Mouse (Mus musculus) left cerebral cortex, postnatal 14 days (tissue): ENCODE data around the gene Sumf1. TPM values are rescaled to one million over a fixed set of nuclear protein-coding genes. Genes with fewer than 3 reads are reported as not detected.
A peak's percentile ranks its signal among the peaks of the same experiment; 100 is the strongest.

Source experiments
- DNase-seq, 2 experiments: peaks; one replicate each; pipeline ENCODE4 v3.0.0; 2021 to 2022; ENCODE audit warnings: low spot score in 2 of 2, mixed read lengths in 1 of 2
- intact Hi-C: fragments of 180-260 bp; cut with DNase I; formaldehyde crosslinking; loops from one replicate; pipeline ENCODE4 v1.15.1; 2025
- long read RNA-seq, 2 experiments: library from polyadenylated mRNA; stranded (forward); transcript quantifications; one replicate each; pipeline ENCODE4 v2.0.0; 2021
- total RNA-seq, 2 experiments: library from RNA; stranded (reverse); gene quantifications; 2 replicates each; pipeline ENCODE4 v1.2.3; 2021

Sumf1 gene
- 10 to 100 TPM; 17.4 to 18.2 TPM for total RNA-seq
- long read RNA-seq, experiment 1, transcript Sumf1-201 (9 exons, 2,593 nt): major isoform, 31 of 39 reads
- long read RNA-seq, experiment 1, partial matches to known transcripts: 1 of 39 reads
- long read RNA-seq, experiment 1, other reads (novel, unspliced or antisense): 7 of 39 reads
- long read RNA-seq, experiment 2, transcript Sumf1-201 (9 exons, 2,593 nt): major isoform, 17 of 22 reads
- long read RNA-seq, experiment 2, partial matches to known transcripts: 1 of 22 reads
- long read RNA-seq, experiment 2, other reads (novel, unspliced or antisense): 4 of 22 reads

DNA sequence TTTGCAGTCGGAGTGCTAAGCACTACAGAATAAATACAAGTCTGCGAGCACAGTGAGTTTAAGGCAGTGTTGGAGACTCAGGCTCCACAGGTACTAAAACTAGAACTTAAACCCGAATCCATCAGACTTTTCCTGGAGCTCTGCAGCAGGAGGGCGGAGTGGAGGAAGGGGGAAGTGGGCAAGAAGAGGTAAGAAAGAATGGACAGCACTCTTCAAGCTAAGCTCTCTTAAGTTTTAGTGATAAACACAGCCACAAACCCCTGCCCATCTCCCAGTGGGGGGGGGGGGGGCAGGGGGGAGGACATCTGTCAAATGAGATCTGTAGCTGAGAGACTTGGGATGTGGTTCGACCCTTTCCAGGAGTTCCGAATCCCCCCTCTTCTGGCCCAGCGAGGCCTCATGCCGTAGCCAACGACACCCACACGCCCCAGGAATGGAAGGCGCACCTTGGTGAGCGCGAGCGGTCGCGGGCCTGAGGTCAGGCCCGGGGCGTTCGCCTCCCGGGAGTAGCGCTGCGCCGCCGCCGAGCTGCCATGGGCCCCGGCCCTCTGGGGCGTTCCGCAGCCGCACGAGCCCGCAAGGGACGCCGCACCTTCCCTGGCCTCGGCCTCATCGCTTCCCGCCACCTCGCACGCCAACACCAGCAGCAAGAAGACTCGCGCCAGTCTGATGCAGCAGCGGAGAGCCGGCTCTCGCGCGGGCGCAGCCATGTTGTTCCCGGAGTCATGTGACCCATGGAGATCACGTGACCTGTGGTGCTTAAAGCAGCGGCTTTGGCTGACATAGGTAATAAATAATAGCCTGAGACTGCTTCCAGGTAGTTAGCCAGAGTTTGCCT, at the start of gene Sumf1:
Sumf1 (minus strand) TSS at position 736 of the 838 bp plus-strand sequence.
- intact Hi-C loops: no loop called here
- peak; percentile 95 for DNase-seq

DNA sequence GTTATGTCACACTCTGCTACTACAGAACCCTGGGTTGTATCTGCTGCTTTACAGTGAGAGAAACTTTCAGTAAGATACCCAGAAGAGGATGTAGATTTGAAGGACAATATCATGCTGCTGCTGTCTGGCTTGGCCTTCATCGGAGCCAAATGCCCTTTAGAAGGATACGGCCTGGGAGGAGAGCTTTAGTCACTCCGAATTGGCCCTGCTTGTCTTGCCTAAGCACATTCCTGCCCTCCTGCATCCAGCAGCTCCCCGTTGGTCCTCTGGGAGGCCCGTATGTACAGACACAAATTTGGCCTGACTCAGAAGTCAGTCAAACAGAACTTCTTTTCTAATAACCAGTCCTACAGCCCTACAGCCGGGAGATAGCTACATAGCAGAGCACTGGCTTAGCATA, 49.2 kb upstream of the Sumf1 start:
- intact Hi-C loops: no loop called here
- no peak for DNase-seq

DNA sequence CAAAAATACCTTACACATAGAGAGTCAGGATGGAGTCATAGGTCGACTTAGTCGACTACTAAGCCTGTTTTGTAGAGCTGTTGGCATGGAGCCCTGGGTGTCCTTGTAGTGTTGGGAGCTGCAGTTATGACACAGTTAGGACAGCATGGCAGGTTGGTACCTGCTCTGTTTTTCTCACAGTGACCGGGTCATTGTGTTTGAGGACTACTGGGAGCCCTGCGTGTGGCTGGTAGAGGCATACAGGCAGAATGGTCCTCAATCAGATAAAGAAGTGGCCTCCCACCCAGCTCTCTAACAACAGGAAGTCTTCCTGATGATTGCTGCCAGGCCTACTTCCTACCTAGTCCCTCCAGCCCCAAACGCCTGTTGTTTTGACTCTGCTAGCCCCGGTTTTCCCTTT, 47.7 kb upstream of the Sumf1 start:
- DNase-seq: no peak
- intact Hi-C loops: no loop called here

DNA sequence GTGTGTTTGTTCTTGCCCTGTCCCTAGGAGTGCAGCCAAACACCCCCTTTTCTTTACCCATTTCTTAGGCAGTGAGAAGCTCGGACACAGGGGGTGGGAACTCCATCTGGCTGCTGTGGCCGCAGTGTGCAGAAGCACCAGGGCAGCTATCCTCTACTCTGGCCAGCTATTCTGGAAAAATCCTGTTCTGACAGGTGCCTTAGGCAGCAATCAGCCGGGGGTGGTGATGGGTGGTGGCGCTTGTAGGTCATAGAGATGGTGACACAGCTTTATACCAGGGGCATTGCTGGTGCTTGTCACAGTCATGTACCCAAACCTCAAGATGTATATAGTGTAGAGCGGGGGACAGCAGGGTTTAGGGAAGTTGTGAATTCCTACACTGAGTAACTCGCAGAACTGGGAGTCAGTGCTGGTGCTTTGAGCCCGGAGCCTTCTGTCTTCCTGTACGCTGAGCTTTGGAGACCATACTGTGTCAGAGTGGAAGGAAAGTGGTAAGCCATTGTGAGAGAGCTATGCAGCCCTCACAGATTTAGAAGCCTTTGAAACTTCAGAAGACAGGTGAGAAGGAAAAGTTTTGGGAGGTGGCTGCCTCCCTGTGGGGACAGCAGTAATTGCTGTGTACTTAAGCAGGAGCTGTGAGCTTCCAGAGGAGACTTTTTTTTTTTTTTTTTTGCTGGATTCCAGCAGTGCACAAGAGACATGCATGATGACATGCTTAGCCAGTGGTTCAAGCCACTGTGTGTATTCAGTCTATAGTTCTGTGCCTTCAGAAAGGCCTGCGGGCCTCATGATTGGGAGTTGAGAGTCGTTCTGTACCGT, 46.7 kb upstream of the Sumf1 start:
- intact Hi-C loops: no loop called here
- DNase-seq: no peak

DNA sequence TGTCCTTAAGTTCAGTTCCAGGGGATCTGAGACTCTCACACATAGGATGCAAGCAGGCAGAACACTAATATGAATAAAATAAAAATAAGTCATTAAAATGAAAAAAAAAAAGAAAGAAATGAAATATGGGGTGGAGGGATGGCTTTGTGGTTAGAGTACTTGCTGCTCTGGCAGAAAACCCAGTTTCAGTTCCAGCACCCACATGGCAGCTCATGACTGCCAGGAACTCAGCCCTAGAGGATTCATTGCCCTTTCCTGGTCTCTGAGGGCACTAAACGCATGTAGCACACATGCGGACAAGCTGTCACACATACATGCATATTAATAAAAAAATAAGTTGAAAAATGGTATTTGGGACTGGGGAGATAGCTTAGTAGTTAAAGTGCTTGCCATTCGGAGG, 45.2 kb upstream of the Sumf1 start:
- DNase-seq: no peak

DNA sequence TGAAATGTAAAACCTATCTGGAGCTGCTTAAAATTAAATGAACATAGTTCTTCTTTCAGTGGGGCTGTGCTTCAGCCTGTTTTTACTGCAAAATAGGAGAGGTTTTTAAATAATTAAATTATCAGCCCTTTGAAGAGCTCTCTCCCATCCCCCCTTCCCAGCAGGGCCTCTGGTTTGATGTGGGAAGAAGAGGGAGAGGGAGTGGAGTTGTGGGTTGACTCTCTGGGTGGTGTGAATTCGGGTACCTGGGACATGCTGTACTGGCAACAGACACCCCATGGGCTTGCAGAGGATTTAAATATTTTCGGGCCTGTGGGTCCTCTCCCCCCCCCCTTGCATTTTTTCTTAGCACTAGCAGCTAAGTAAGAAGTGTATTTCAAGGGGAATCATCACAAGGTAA, 43.2 kb upstream of the Sumf1 start:
- no peak for DNase-seq
- intact Hi-C loops: no loop called here

More for the DNA sequence above, 45.2 kb upstream of the Sumf1 start:
- intact Hi-C loops: no loop called here

DNA sequence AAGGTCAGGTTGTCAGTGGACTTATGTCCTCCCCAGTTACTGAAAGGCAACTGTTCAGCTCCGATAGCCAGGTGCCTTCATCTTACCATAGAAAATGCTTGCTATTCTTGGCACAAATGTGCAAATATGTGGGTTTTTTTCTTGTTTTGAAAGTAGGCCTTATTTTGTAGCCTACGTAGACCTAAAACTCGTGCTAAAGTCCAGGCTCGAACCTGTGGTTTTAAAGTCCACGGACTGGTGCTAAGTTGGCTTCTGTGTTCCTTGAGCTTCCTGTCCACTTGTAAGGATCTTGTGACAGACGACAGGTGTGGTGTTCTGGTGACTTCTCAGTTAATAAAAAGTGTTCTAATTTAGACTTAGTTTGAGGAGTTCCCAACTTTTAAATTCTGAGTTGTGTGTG, 42.7 kb upstream of the Sumf1 start:
- intact Hi-C loops: no loop called here
- no peak for DNase-seq

DNA sequence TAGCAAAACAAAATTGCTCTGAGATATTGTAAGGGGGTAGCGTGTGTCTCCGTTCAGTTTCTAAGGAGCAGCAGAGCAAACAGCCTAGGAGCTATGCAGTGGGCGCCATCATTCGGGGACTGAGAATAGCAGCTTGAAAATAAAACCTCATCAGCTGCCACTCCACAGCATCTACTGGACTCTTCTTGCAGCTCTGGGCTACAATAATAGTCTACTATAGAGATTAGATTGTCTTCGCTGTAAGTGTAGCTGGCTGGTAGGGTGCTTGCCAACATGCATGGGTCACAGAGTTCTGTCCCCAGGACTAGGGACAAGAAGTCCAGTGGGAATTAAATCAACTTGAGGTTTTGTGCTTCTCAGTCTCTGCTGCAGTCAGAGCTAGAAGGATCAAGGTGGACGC, 42.1 kb upstream of the Sumf1 start:
- DNase-seq: no peak
- intact Hi-C loops: no loop called here

DNA sequence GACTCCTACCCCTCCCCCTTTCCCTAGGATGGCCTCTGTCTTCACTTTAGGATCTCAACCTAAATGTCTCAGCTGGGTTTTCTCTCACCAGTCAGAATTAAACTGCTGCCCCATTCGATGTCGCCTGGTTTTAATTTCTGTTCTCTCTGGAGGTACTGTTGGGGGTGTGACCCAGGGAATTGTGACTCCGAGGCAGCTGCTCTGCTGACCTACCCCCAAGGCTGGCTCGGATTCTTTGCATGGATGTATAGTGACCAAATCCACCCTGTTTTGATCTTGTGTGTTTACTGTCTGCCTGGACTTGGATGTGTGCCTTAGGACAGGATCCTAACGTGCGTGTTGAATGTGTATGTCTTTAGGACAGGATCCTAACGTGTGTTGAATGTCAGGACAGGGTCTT, 40.8 kb upstream of the Sumf1 start:
- intact Hi-C loops: no loop called here
- DNase-seq: no peak

DNA sequence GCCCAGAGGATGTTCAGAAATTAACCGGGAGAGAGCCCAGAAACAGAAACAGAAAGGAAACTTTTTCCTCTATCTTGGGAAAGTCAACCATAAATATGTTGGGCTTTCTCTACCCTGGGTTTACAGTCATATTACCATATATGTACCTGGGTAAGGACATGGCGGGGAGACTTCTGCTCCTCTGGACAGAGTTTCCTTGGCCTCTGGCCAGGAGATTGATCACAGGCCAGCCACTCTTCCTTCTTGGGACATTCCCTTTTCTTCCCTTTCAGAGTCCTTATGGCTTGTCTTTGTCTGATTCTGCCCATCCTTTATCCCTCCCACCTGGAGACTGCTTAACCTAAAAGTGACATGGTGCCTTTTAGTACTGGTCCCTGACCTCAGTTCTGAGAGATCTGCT, 39.6 kb upstream of the Sumf1 start:
- DNase-seq: no peak
- intact Hi-C loops: no loop called here

DNA sequence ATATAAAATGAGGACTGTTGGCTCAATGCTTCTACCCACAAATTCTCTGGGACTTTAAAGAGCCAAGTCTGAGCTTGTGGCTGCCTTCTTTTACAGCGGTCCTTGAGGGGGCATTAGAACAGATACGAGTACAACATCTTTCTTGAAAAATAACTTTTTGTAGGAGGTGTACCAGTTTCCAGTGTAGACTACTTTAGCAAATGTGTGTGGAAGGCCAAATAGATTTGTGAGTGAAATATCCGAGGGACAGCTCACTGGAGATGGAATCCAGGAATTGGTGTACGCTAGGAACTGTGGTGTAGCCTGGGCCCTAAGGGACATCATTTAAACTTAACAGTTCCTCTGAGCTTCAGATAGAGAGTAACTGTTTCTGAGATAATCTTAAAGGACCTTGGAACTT, 39.0 kb upstream of the Sumf1 start:
- intact Hi-C loops: no loop called here
- DNase-seq: no peak

DNA sequence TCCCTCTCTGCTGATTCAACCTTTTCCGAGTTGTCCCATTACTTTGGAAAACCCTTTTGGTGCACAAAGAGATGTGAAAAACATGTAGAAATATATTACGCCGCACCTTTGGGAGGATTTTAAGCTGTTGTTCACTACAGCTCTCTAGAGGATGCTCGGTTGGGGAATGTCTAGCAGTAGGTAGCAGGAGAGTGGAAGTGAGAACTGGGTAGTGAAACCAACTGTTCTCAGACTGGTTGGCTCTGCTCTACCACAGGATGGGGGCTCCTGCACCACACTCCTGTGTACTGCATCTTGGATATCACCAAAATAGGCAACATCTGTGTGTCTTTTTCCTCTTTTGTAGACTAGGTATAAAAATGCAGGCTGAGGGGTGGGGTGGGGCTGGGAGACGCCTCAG, 37.5 kb upstream of the Sumf1 start:
- intact Hi-C loops: no loop called here

DNA sequence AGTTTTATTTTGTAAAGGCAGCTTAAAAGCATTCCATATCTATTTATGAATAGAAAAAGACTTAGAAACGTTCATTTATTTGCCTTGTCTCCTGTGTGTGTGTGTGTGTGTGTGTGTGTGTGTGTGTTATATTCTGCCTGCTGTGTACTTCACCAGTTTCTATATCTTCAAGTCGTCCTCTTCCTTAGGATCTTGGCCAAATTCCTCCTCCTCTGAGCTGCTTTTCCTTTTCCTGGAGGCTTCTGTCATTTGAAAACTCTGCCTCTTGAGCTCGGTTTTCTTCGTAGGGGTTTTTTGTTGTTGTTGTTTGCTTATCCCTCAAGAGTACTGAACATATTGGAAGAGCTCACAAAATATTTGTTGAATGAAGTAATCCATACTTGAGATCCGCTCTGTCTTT, 37.1 kb upstream of the Sumf1 start:
- DNase-seq: no peak
- intact Hi-C loops: no loop called here

More for the DNA sequence above, 37.5 kb upstream of the Sumf1 start:
- DNase-seq: no peak

DNA sequence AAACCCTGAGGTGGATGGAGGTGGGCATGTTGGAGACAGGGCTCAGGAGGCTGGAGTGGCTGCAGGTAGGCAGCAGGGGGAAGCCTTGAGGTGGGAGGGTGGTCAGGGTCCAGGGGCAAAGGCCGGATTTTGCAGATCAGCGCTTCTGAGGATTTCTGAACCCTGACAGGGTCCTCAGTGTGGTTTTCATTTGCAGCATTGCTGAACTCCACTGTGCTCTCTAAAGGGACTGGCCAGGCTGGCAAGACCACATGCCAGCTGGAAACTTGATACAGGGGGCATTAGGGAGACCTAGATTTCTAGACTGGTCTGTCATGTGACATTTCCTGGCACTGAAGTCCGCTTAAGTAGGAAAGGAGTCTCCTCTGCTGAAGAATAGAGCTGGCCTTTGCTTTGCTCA, 32.6 kb upstream of the Sumf1 start:
- no peak for DNase-seq
- intact Hi-C loops: no loop called here

DNA sequence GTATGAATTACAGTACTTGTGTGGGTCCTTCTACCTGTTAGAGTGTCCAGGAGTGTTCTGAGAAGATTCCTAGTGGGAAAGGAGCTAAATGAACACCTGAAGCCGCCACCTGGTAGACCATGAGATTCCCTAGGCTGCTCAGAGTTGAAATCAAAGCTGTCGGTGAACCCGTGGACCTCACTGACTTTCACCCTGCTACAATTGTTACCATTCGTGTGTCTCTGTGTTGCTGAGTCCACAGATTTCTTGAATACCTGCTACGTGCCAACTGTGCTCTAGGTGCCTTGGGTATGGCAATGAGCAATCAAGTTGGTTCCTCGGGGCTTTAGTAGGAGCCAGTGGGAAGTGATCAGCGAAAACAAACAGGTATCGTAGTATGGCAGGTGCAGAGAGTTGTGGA, 31.4 kb upstream of the Sumf1 start:
- DNase-seq: no peak
- intact Hi-C loops: no loop called here

DNA sequence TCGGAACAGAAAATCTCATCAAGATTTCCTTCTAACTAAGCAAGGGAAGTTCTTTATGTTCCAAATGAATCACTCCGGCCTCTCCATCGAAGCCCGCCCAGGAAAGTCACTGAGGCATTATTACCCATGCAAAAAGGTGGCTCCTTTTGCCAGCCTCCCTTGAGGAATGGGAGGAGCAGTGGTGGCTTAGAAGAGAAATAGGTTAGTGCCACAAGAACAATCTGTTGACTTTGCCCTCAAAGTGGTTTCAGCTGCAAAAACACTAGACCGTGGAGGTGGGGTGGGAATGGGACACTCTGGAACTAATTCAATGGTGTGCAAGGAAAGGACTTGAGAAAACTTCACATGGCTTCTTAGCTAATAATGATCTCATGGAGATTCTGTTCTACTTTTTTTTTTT, 30.7 kb upstream of the Sumf1 start:
- intact Hi-C loops: no loop called here
- DNase-seq: no peak

DNA sequence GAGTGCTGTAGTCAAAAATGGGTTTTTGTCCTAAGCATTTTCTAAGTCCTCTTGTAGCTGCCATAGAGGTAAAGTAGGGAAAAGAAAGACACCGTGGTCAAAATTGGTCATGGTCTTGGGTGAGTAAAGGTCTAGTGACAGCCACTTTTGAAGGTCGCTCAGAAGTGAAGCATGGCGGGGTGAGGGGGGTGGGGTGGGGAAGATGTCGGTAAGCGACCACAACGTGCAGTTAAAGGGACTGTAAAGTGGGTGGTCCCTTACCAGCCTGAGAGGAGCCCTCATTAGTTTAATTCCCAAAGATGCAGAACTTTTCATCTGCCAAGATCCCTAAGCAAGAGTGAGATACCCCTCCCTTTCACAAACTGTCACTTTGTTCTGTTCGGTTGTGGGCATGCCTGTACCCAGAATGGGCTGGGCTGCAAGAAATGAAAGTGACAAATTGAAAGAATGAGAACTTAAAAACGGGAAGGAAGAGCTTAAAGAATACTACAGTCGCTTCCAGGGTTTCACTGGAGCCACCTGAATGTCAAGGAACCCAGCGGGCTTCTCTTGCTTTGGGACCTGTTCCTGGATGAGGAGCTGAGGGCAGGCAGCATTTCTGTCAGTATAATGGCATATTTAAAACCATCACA, 29.0 kb upstream of the Sumf1 start:
- DNase-seq: no peak
- intact Hi-C loops: loop anchor here (5.0 kb wide), 2 partner anchors 93 to 193 kb away; no protein-coding TSS in a partner anchor

DNA sequence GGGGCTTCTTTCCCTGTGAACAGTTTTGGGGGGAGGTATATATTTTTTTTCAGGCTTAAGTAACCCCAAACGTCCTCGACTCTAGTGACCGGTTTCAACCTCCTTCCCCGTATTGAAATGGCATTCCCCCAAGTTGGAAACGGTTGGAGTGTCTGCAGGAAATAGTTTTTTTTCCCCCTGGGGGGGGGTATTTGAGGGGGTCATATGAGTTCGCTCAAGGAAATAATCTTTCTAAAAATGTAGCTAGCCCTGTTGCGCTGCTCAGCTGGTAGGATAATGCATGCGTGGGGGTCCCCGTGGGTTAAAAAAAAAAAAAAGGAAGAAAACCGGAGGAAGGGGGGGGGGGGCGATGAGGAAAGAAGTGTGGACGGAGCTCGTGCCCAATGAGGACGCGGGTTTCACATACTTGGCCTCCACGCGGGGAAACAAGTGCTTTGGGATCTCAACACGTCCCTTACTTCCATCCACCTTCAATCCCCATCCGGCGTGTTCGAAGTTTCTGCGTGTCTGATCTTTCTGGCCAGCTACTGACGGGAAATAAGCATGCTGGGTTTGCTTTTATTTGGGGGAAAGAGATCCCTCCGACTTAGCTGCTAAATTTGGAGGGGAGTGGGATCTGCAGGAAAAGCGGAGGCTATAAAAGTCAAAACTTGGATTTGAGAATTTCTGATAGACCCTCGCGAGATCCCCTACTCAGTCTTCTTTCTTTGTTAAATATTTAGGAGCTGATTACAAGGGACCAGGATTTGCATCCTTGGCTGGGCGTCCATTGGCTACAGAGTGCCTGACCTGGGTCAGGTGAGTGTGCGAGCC, 28.3 kb upstream of the Sumf1 start:
- intact Hi-C loops: loop anchor here (2.0 to 5.0 kb wide), 3 partner anchors 94 to 194 kb away; no protein-coding TSS in a partner anchor
- DNase-seq: peak; percentile 22 to 34

DNA sequence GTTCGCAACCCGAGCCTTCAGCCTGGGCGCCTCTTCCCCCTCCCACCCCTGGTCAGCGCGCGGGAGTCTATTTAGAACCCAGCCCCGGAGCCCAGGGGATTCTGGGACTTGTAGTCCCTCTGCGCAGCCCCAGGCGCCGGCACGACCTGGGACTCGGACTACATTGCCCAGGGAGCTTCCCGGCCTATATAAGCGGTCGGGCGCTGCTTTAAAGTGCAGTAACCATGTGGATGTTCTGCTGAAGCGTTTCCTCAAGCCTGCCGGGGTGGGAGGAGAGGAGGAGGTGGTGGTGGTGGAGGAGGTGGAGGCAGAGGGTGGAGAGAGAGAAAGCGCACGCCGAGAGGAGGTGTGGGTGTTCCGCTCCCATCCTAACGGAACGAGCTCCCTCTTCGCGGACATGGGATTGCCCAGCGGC, 27.5 kb upstream of the Sumf1 start, which contains the start of gene Itpr1:
Itpr1 (plus strand) TSS at position 216 of the 415 bp plus-strand sequence.
- intact Hi-C loops: loop anchor here (2.0 to 5.0 kb wide), 3 partner anchors 94 to 194 kb away; no protein-coding TSS in a partner anchor
- peak; percentile 97 to 98 for DNase-seq
